Mouse (Mus musculus) G1E (cell line): ENCODE measurements around the gene Amn1.

ENCODE experiments used
- CTCF ChIP-seq: IDR thresholded peaks from 2 replicates; pipeline ENCODE4 v1.5.1; 2012; ENCODE audit warnings: low read depth, low read length, inconsistent platforms, mixed read lengths
- GATA1 ChIP-seq: IDR thresholded peaks from 2 replicates; pipeline ENCODE4 v1.6.1; 2012; ENCODE audit warnings: borderline replicate concordance, low read length, inconsistent platforms, mixed read lengths
- POLR2AphosphoS5 ChIP-seq: IDR thresholded peaks from 2 replicates; pipeline ENCODE4 v1.6.1; 2012; ENCODE audit warnings: low read depth, low read length, inconsistent platforms; ENCODE audit not compliant: insufficient replicate concordance

DNA sequence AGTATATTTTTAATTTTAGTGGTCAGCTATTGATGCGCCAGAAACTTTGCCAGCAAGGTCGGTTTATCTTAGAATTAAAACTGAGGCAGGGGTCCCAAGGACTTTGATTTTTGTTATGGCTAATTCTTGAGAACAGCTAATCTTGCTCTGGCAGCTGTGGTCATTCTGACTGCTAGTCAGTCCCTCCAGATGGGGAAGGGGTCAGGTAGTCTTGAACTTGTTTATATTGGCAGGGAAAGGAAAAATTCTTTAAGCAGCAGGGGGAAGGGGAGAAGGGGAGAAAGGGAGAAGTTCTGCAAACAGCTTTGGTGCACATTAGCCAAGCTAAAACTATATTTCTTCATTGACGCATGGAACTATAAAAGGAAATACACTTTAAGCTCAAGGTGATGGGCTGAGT, 8.6 kb upstream of the Amn1 start:
- no peak for TF ChIP-seq CTCF
- no peak for TF ChIP-seq POLR2AphosphoS5
- no peak for TF ChIP-seq GATA1
